Mouse (Mus musculus): ENCODE results near the gene Tmed6.

DNA sequence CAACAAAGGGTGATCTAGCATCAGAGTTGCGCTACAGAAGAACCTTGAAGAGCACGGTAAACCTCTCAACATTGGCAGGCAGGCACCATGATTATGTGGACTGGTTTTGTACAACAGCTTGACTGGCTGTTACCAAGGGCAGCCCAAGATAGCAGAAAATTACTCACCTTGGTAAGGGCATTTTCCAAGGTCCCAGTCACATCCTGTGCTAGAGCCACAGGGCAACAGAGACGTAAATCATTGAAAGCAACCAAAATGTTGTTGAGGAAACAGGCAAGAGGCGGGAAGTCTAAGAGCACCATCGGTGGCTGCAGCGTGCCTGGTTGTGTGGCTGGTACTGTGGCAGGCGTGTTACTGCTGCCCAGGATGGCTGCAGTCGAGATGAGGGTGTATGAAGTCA lies 13.4 kb downstream of the Tmed6 start:
- TF ChIP-seq CTCF (IDR thresholded peaks at IDR 0.05; ENCODE audit: control insufficient read depth, insufficient read depth, insufficient read length): no peak
- no peak for TF ChIP-seq MAX (IDR thresholded peaks at IDR 0.05)
- TF ChIP-seq MYOD1 (IDR thresholded peaks at IDR 0.05; ENCODE audit: control insufficient read depth, insufficient read length, low read depth): no peak
